Mouse (Mus musculus): ENCODE results near the gene Sco2. TPM values are rescaled to one million over a fixed set of nuclear protein-coding genes. Genes with fewer than 3 reads are reported as not detected.

Sco2 gene
- polyA plus RNA-seq, 1 experiment from 2014 or later: 5.8 TPM

DNA sequence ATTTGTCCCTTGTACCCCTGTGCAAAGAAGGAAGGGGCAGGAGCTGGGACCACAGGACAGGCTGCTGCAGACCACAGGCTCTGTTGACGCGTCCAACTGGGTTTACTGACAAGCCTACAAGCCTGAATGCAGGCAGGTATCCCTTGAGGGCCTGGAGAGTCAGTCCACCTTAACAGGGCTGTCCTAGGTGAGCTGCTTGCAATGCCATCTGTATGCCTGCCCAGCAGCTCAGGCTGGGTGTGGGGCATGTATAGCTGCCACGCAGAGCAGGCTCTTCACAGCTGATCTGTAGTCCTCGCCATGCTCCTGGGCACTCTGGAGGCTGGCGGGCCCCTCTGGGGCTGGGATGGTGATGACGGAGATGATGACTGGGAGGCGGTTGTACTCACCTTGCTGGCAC is 11.0 kb upstream of the Sco2 start, which contains the start of gene Klhdc7b:
TSS of gene Klhdc7b (plus strand) at position 301 of the 400 bp plus-strand sequence.
- no peaks in the 10 kb centered on the region for H3K9me3 ChIP-seq
- H3K4me2 ChIP-seq (replicated peaks): no peak within 1 kb of the TSS
- WGBS: 91% methylated on average over 7 of the region's 7 CpGs
- no peak for ATAC-seq (ENCODE audit: low FRiP score, low read depth)
- no peaks in the 10 kb centered on the region for H3K4me1 ChIP-seq
- no peak within 1 kb of the TSS for H3K4me3 ChIP-seq
- H3K27me3 ChIP-seq: peaks cover 16% of the 10 kb centered on the region
- H3K9ac ChIP-seq (replicated peaks): no peak within 1 kb of the TSS
- no peaks in the 10 kb centered on the region for H3K36me3 ChIP-seq
- no peak within 1 kb of the TSS for H3K27ac ChIP-seq (replicated peaks)

DNA sequence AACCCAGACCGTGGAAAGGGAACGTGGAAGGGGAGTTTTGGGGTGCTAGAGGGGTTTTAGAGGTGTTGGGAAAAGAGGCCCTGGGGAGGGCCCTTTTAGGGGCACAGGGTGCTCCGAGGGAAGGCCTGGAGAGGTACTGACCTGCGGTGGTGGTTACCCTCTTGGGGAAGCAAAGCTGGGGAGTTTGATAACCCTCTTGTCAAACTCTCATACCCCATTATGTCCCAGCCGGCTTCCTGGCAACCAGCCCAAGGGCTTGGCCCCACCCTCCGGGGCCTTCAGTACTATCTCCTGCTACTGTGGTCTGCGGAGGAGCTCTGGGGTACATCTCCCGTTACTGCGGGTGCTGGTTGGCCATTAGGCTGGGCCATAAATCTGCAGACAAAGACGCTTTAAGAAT is 5.8 kb upstream of the Sco2 start:
- Histone ChIP-seq H3K9me3 (no peaks in the 10 kb centered on the region), H3K27ac (replicated peaks) (no peak overlapping the region), H3K4me2 (replicated peaks) (peak overlapping the region; percentile 63), H3K36me3 (no peaks in the 10 kb centered on the region), H3K4me1 (peaks cover 15% of the 10 kb centered on the region), H3K27me3 (peaks cover 58% of the 10 kb centered on the region), H3K4me3 (peak overlapping the region; percentile 39), H3K9ac (replicated peaks) (no peak overlapping the region)
- no peak for ATAC-seq (ENCODE audit: low FRiP score, low read depth)
- 11% methylated on average over 10 of the region's 10 CpGs for WGBS

DNA sequence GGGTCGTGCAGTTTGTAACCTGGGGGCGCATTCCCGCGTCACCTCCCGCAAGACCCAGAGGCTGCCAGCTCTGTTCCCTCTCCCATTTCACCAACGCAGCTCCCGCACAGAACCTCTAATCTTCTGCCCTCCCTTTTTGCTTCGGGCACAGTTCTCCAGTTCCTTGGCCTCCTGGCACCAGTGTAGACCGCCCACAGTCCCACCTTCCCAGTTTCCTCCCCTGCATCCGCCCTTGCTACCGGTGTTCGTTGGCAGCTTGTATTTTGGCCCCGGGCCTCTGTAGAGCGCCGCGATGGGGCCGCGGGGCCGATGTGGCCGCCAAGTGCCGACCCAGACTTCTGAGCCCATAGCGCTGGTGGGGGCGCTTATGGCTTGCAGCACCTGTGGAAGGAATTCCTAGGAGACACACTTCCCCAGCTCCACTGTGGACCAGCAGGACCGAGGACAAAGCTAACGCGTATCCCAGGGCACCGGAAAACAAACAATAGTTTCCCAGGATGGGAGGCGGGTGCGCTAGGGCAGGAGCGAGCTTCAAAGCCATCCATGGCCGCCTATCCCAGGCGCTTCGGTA is 5.3 kb upstream of the Sco2 start, which contains the start of gene Odf3b:
TSS of gene Odf3b (minus strand) at position 452 of the 571 bp plus-strand sequence.
- no peak within 1 kb of the TSS for H3K27ac ChIP-seq (replicated peaks)
- peaks cover 20% of the 10 kb centered on the region for H3K4me1 ChIP-seq
- H3K36me3 ChIP-seq: no peaks in the 10 kb centered on the region
- H3K9ac ChIP-seq (replicated peaks): peak within 1 kb of the TSS; percentile 52; the same call in 1 of the 2 replicates
- ATAC-seq (ENCODE audit: low FRiP score, low read depth): no peak
- H3K4me3 ChIP-seq: peak within 1 kb of the TSS; percentile 39
- WGBS: under 1% methylated on average over 33 of the region's 33 CpGs
- no peaks in the 10 kb centered on the region for H3K9me3 ChIP-seq
- H3K4me2 ChIP-seq (replicated peaks): peak within 1 kb of the TSS; percentile 63
- H3K27me3 ChIP-seq: peaks cover 58% of the 10 kb centered on the region

DNA sequence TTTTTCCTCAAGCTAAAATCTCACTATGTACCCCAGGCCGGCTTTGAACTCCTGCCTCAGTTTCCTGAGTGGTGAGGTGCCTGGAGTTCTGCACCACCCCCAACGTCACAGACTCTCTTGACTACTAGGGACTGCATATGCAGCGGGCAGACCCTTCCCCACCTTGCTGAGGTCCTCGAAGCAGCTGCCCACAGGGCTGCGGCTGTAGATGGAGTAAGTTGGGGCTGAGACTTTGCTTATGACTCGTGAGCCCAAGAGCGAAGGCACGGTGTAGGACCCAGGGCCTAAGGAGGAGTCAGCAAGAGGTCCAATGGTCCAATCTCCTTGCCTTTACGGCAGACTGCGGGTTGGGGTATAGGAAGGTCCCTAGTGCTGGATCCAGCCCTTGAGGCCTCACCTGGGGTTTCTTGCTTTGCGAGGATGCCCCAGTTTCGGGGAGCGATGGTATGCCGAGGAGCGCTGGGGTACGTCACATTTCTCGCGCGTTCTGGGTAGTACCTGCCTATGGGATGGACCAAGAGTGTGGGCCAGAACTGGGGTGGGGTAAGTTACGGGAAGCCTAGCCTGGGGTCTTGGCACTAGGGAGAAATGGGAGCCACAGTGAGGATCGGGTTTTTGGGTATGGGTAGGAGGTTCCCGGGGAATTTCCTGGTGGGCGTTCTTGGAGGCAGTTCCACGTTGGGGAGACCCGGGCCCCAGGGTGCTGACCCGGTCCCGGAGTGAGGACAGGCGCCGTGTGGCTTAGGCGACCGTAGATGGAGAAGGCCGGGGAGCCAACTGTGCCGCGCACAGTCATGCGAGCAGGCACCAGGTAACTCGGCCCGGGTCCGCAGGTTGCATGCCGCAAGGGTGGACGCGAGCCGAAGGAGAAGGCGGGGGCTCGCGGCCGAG is 4.5 kb upstream of the Sco2 start:
- H3K4me3 ChIP-seq: peak overlapping the region; percentile 39
- H3K27ac ChIP-seq (replicated peaks): no peak overlapping the region
- peaks cover 22% of the 10 kb centered on the region for H3K4me1 ChIP-seq
- 12% methylated on average over 46 of the region's 46 CpGs for WGBS
- peak overlapping the region; percentile 63 for H3K4me2 ChIP-seq (replicated peaks)
- H3K9me3 ChIP-seq: no peaks in the 10 kb centered on the region
- peak overlapping the region; percentile 52; the same call in 1 of the 2 replicates for H3K9ac ChIP-seq (replicated peaks)
- ATAC-seq (ENCODE audit: low FRiP score, low read depth): no peak
- peaks cover 58% of the 10 kb centered on the region for H3K27me3 ChIP-seq
- no peaks in the 10 kb centered on the region for H3K36me3 ChIP-seq

- Histone ChIP-seq H3K4me2 (replicated peaks) (no peak overlapping the region), H3K4me1 (peaks cover 30% of the 10 kb centered on the region), H3K9ac (replicated peaks) (no peak overlapping the region), H3K27ac (replicated peaks) (no peak overlapping the region), H3K36me3 (peaks cover 3% of the 10 kb centered on the region), H3K4me3 (no peak overlapping the region), H3K27me3 (peaks cover 58% of the 10 kb centered on the region), H3K9me3 (no peaks in the 10 kb centered on the region)
- no peak for ATAC-seq (ENCODE audit: low FRiP score, low read depth)
- 4% methylated on average over 18 of the region's 18 CpGs for WGBS
Measured at GRCm38 (mm10) chr15:89377362-89377761, 3.7 kb upstream of the Sco2 start.

DNA sequence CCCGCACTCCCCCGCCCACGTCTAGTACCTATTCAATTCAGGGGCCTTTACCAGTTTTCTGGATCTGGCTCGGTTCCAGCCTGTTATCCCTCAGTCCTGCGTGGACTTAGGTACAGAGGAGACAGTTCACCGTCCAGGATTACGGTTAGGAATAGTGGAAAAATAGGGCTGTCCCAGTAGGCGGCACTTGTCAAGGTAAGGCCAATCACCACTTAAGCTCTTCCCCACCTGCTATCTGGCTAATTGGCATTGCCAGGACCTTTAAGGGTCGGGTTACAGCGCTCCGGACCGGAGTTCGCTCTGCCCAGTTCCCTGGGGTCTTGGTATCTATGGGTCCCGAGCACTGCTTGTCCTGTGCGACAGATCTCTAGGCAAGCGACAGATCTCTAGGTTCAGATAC is 3.3 kb upstream of the Sco2 start, which contains the start of gene Tymp:
TSS of gene Tymp (minus strand) at position 83 of the 400 bp plus-strand sequence.
- Histone ChIP-seq H3K4me1 (peaks cover 30% of the 10 kb centered on the region), H3K27me3 (peaks cover 58% of the 10 kb centered on the region)

GRCm38 (mm10) chr15:89376040-89376439 is 2.4 kb upstream of the Sco2 start:
- Histone ChIP-seq H3K4me2 (replicated peaks) (no peak overlapping the region), H3K4me3 (no peak overlapping the region), H3K9ac (replicated peaks) (no peak overlapping the region), H3K27me3 (peaks cover 56% of the 10 kb centered on the region), H3K9me3 (no peaks in the 10 kb centered on the region), H3K4me1 (peaks cover 30% of the 10 kb centered on the region), H3K27ac (replicated peaks) (no peak overlapping the region), H3K36me3 (peaks cover 16% of the 10 kb centered on the region)
- no peak for ATAC-seq (ENCODE audit: low FRiP score, low read depth)
- 84% methylated on average over 7 of the region's 7 CpGs for WGBS

More for the DNA sequence above, 3.3 kb upstream of the Sco2 start, which contains the start of gene Tymp:
- H3K4me2 ChIP-seq (replicated peaks): no peak within 1 kb of the TSS
- H3K4me3 ChIP-seq: no peak within 1 kb of the TSS
- no peak for ATAC-seq (ENCODE audit: low FRiP score, low read depth)
- H3K9me3 ChIP-seq: no peaks in the 10 kb centered on the region
- H3K27ac ChIP-seq (replicated peaks): no peak within 1 kb of the TSS
- H3K9ac ChIP-seq (replicated peaks): no peak within 1 kb of the TSS
- WGBS: 24% methylated on average over 16 of the region's 16 CpGs
- peaks cover 7% of the 10 kb centered on the region for H3K36me3 ChIP-seq

DNA sequence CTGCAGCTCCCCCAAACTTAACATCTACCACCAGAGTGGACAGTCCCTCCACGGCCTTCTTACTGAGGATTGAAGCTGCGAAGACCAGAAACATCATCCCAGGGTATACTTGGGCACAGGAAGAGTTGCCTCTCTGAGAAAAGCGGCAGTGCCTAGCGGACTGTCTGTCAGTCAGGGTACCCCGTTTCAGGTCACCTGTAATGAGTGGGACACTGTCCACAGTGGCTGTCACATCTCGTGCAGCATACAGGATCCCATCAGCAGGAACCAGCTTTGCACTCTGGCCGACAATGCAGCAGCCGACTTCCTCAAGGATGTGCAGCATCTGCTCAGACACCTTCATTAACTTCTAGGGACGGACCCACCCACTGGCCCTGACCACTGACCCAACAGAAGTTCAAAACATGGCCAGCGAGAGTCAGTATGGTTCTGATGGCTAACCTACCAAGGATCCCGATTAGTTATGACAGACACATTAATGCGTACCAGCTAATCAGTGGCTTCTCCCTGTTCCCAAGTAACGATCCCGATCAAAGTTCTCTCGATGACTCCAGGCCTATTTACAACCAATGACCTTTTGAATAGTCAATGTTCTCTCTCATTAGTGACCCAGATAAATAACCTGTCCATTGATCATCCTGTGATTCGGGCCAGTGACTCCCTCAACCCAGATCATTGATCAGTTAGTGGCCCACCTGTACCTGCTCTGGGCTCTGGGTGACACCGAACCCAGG is 1.3 kb upstream of the Sco2 start:
- 91% methylated on average over 17 of the region's 17 CpGs for WGBS
- no peak for ATAC-seq (ENCODE audit: low FRiP score, low read depth)

GRCm38 (mm10) chr15:89374340-89374739 is 694 bp upstream of the Sco2 start:
- Histone ChIP-seq H3K9me3 (no peaks in the 10 kb centered on the region), H3K27ac (replicated peaks) (peak overlapping the region; percentile 90), H3K27me3 (peaks cover 45% of the 10 kb centered on the region), H3K4me2 (replicated peaks) (peak overlapping the region; percentile 79), H3K9ac (replicated peaks) (peak overlapping the region; percentile 73), H3K4me1 (peaks cover 28% of the 10 kb centered on the region), H3K4me3 (peak overlapping the region; percentile 73), H3K36me3 (peaks cover 33% of the 10 kb centered on the region)
- WGBS: 54% methylated on average over 9 of the region's 9 CpGs
- no peak; the same call in 1 of the 2 replicates for ATAC-seq (ENCODE audit: low FRiP score, low read depth)

More for the DNA sequence above, 1.3 kb upstream of the Sco2 start:
- H3K4me3 ChIP-seq: 0 out of 2 replicates have a peak overlapping the region, but pooled peaks have one; percentile 73
- H3K27ac ChIP-seq (replicated peaks): no peak overlapping the region
- peak overlapping the region; percentile 73 for H3K9ac ChIP-seq (replicated peaks)
- H3K4me2 ChIP-seq (replicated peaks): no peak overlapping the region
- peaks cover 30% of the 10 kb centered on the region for H3K4me1 ChIP-seq
- peaks cover 49% of the 10 kb centered on the region for H3K27me3 ChIP-seq
- H3K9me3 ChIP-seq: no peaks in the 10 kb centered on the region
- peaks cover 27% of the 10 kb centered on the region for H3K36me3 ChIP-seq

DNA sequence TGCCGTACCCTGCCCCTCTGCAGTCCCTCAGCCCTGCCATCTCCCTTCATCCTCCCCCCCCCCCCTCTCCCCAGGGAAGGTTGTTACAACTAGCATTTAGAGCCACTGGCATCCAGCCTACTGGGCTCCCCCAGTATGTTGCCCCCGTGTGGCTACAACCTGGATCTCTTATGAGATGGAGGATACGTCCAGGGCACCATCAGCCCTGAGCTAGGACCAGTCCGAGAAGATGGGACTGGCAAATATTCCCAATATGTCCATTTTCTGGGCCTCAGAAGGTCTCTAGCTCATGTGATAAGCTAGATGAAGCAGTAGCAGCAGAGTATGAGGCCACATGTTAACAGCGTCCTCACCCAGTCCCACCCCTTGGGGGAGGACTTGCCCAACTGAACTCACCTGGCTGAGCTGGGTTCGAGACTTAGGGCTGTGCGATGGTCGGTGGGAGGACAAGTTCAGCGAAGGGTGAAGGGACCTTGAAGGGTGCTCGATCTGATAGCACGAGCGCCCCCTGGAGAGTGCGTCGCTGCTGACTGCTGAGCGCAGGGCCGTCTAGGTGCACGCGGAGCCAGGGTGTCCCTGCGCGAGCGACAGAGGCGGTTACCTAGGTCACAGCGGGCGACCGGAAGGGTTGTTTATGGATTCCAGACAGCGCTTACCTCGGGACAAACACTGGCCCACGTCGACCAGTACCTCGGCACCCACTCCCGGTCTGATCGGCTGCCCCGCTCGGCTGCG is 452 bp downstream of the Sco2 start:
- ATAC-seq (ENCODE audit: low FRiP score, low read depth): peak; percentile 78
- peak overlapping the region; percentile 73 for H3K9ac ChIP-seq (replicated peaks)
- WGBS: 3% methylated on average over 35 of the region's 35 CpGs
- peaks cover 17% of the 10 kb centered on the region for H3K4me1 ChIP-seq
- peak overlapping the region; percentile 73 for H3K4me3 ChIP-seq
- peak overlapping the region; percentile 79 for H3K4me2 ChIP-seq (replicated peaks)
- peaks cover 45% of the 10 kb centered on the region for H3K36me3 ChIP-seq
- H3K9me3 ChIP-seq: no peaks in the 10 kb centered on the region
- H3K27me3 ChIP-seq: peaks cover 34% of the 10 kb centered on the region
- peak overlapping the region; percentile 90 for H3K27ac ChIP-seq (replicated peaks)

- H3K9me3 ChIP-seq: no peaks in the 10 kb centered on the region
- H3K4me2 ChIP-seq (replicated peaks): peak overlapping the region; percentile 79
- H3K36me3 ChIP-seq: peaks cover 51% of the 10 kb centered on the region
- H3K4me3 ChIP-seq: no peak overlapping the region
- H3K27ac ChIP-seq (replicated peaks): peak overlapping the region; percentile 31; the same call in 1 of the 2 replicates
- no peak overlapping the region for H3K9ac ChIP-seq (replicated peaks)
- 87% methylated on average over 7 of the region's 7 CpGs for WGBS
- H3K27me3 ChIP-seq: peaks cover 27% of the 10 kb centered on the region
- no peak for ATAC-seq (ENCODE audit: low FRiP score, low read depth)
- peaks cover 15% of the 10 kb centered on the region for H3K4me1 ChIP-seq
Measured at GRCm38 (mm10) chr15:89372536-89372935, 1.1 kb downstream of the Sco2 start.
